Mouse (Mus musculus) liver, embryonic 14.5 days (tissue): Measurements from ENCODE around the gene Pxdc1. TPM values are rescaled to one million over a fixed set of nuclear protein-coding genes. Genes with fewer than 3 reads are reported as not detected.

Experiments
- ATAC-seq: fragments of 200-750 bp; cut with Nextera tagmentation; 2 replicates; pipeline ENCODE4 v1.8.0; 2017; ENCODE audit warnings: moderate number of reproducible peaks, mild to moderate bottlenecking, moderate library complexity; ENCODE audit not compliant: insufficient read depth
- DNase-seq, 3 experiments: peaks; one replicate each; pipeline ENCODE4 v3.0.0-alpha.2; 2012 to 2013; ENCODE audit warnings: low read depth in 3 of 3, low spot score in 3 of 3
- H3K27ac ChIP-seq: fragments of 300-500 bp; sonication (generic); 2 replicates; pipeline ENCODE4 v1.5.1; 2014; ENCODE audit warnings: moderate library complexity, mild to moderate bottlenecking, control low read depth, inconsistent platforms
- H3K27me3 ChIP-seq: fragments of 300-500 bp; sonication (generic); 2 replicates; pipeline ENCODE4 v1.6.1; 2014; ENCODE audit warnings: mild to moderate bottlenecking, low read length, moderate library complexity; ENCODE audit not compliant: control insufficient read depth, insufficient read depth
- H3K36me3 ChIP-seq: fragments of 300-500 bp; sonication (generic); replicated peaks from 2 replicates; pipeline ENCODE4 v1.6.1; 2014; ENCODE audit warnings: low read depth; ENCODE audit not compliant: control insufficient read depth, insufficient read depth
- H3K4me1 ChIP-seq, 2 experiments: fragments of 200-500 bp in 1 of 2; fragments of 300-500 bp in 1 of 2; sonication (generic) in 1 of 2; replicated peaks; 2 replicates each; pipeline ENCODE4 v1.6.1; 2012 to 2014; ENCODE audit warnings: antibody characterized with exemption in 1 of 2, inconsistent platforms in 1 of 2, low read length in 1 of 2; ENCODE audit not compliant: control insufficient read depth in 2 of 2, insufficient read depth in 2 of 2
- H3K4me2 ChIP-seq: fragments of 300-500 bp; sonication (generic); 2 replicates; pipeline ENCODE4 v1.6.1; 2014; ENCODE audit warnings: low read depth, mild to moderate bottlenecking, control low read depth, moderate library complexity
- H3K4me3 ChIP-seq, 2 experiments: fragments of 200-500 bp in 1 of 2; fragments of 300-500 bp in 1 of 2; sonication (generic) in 1 of 2; 2 replicates each; pipeline ENCODE4 v1.5.1; 2012 to 2014; ENCODE audit warnings: low read depth in 2 of 2, low read length in 2 of 2, mild to moderate bottlenecking in 2 of 2, control low read depth in 1 of 2, inconsistent platforms in 1 of 2, moderate library complexity in 1 of 2; ENCODE audit not compliant: insufficient read depth in 1 of 2
- H3K9ac ChIP-seq: fragments of 300-500 bp; sonication (generic); replicated peaks from 2 replicates; pipeline ENCODE4 v1.6.1; 2014; ENCODE audit warnings: mild to moderate bottlenecking, control low read depth, moderate library complexity
- H3K9me3 ChIP-seq: fragments of 300-500 bp; sonication (generic); 2 replicates; pipeline ENCODE4 v1.6.1; 2016; ENCODE audit warnings: low read length, mixed read lengths; ENCODE audit not compliant: control insufficient read depth
- CTCF ChIP-seq: IDR thresholded peaks from 2 replicates; pipeline ENCODE4 v1.5.1; 2016; ENCODE audit warnings: antibody characterized with exemption, low read depth, control low read depth
- EP300 ChIP-seq: IDR thresholded peaks from 2 replicates; pipeline ENCODE4 v1.6.1; 2016; ENCODE audit warnings: antibody characterized with exemption, low read depth
- WGBS: fragments of 180-500 bp; shearing (Covaris S2); extraction: QIAGEN DNeasy Blood & Tissue Kit; methylation state at CpG from one replicate; pipeline ENCODE4 v1.1.7; 2014; ENCODE audit not compliant: insufficient replicate concordance; 5-methylcytosine and 5-hydroxymethylcytosine counted together
- polyA plus RNA-seq, 2 experiments: library from polyadenylated mRNA; depleted of rRNA in 1 of 2; stranded (reverse) in 1 of 2; unstranded in 1 of 2; fragments of >200 nt; fragmentation: Nextera tagmentation in 1 of 2; extraction: Ambion mirVana in 1 of 2; gene quantifications; 2 replicates each; pipeline versions ENCODE4 v1.2.1 to v1.2.3; 2012 to 2014

Gene Pxdc1
- polyA plus RNA-seq, 2 experiments = 8.1 to 9.3 TPM

- ATAC-seq (no peak), DNase-seq (no peak)
- Histone ChIP-seq H3K27me3 (no peaks in the 10 kb centered on the region), H3K4me2 (no peak overlapping the region), H3K9me3 (no peaks in the 10 kb centered on the region), H3K36me3 (no peaks in the 10 kb centered on the region), H3K4me3 (no peak overlapping the region), H3K4me1 (peaks cover 0 to 3% of the 10 kb centered on the region in 2 experiments; a peak in 1 of 4 replicates), H3K27ac (no peak overlapping the region), H3K9ac (no peak overlapping the region)
- WGBS = 52% methylated on average over 2 of the region's 2 CpGs
- TF ChIP-seq EP300 (no peak), CTCF (no peak)
These were observed 28.9 kb downstream of the Pxdc1 start for GRCm38 (mm10) chr13:34624414-34624813.

DNA sequence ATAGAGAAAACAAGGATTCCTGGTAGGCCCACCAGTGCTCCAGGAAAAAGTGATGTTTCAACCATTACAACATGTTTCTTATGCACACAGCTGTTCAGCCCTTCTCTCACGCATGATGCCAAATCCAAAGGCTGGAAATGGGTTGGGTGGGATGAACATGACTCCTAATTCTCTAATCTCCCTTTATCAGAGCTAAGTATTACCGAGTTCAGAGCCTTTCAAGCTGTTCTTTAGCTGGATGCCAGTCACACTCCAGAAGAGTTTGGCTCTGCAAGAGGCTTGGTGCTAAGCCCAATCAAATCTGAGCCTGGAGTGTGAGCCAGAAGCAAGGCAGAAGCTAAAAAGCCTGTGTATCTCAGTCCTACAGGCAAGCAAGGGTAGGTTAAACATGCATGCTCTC, 40.9 kb downstream of the Pxdc1 start:
- 55% methylated on average over 2 of the region's 2 CpGs for WGBS

GRCm38 (mm10) chr13:34609711-34610110, 43.6 kb downstream of the Pxdc1 start:
- H3K9me3 ChIP-seq = no peaks in the 10 kb centered on the region
- no peaks in the 10 kb centered on the region for H3K27me3 ChIP-seq
- DNase-seq (no peak), ATAC-seq (no peak)
- H3K9ac ChIP-seq = no peak overlapping the region
- no peak overlapping the region for H3K4me3 ChIP-seq
- no peak overlapping the region for H3K27ac ChIP-seq
- TF ChIP-seq EP300 = no peak
- TF ChIP-seq CTCF = no peak
- 22% methylated on average over 1 of the region's 1 CpGs for WGBS
- no peaks in the 10 kb centered on the region for H3K36me3 ChIP-seq
- H3K4me1 ChIP-seq = no peaks in the 10 kb centered on the region; a peak in 1 of 4 replicates
- no peak overlapping the region for H3K4me2 ChIP-seq

More for the DNA sequence above, 40.9 kb downstream of the Pxdc1 start:
- no peaks in the 10 kb centered on the region for H3K27me3 ChIP-seq
- ATAC-seq (no peak), DNase-seq (no peak)
- H3K4me3 ChIP-seq = no peak overlapping the region
- no peaks in the 10 kb centered on the region for H3K9me3 ChIP-seq
- TF ChIP-seq EP300 = no peak
- TF ChIP-seq CTCF = no peak
- H3K4me1 ChIP-seq = no peaks in the 10 kb centered on the region; a peak in 1 of 4 replicates
- H3K9ac ChIP-seq = no peak overlapping the region
- H3K27ac ChIP-seq = no peak overlapping the region
- no peaks in the 10 kb centered on the region for H3K36me3 ChIP-seq
- no peak overlapping the region for H3K4me2 ChIP-seq

DNA sequence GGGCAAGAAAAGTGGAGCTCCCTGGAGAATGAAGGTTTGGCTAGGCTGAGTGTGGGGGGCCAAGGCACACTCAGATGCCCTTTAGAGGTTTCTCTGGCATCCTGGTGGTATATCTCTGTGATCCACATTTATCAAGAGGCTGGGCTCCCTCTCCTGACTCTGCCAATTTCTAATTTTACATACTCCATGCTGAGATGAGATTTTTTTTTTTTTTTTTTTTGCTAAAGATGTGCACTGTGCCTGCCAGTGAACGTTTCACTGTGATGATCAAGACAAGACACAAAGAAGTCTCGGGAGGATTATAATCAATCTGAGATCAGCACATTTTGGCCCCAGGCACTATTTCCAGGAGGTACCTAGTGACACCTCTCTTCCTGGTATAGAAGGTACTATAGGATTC, 46.2 kb downstream of the Pxdc1 start:
- H3K9me3 ChIP-seq = no peaks in the 10 kb centered on the region
- no peak for ATAC-seq

DNA sequence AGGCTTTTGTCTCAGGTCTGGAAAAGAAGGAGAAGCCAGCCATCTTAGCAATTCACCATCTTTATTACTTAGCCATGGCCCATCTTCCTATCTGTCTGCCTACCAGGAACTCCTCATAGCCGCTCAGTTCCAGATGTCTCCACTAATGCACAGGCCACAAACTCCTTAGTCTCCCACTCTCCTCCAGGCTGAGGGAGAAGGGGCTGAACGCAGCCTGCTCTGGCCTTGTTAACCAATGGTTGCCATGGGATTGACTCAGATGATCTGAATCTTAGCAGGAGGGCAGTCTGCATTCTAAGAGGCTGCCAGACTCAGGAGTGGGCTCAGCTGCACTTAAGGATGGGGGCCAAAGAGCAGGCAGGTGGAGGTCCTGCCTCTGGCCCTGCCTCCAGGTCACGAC, 47.4 kb downstream of the Pxdc1 start:
- no peak for TF ChIP-seq CTCF
- no peak for TF ChIP-seq EP300
- Histone ChIP-seq H3K36me3 (no peaks in the 10 kb centered on the region), H3K9me3 (no peaks in the 10 kb centered on the region), H3K4me3 (no peak overlapping the region), H3K27me3 (no peaks in the 10 kb centered on the region), H3K4me1 (peaks cover 0 to 3% of the 10 kb centered on the region in 2 experiments; a peak in 2 of 4 replicates), H3K27ac (no peak overlapping the region), H3K9ac (no peak overlapping the region), H3K4me2 (no peak overlapping the region)
- DNase-seq (no peak), ATAC-seq (no peak)
- WGBS = 55% methylated on average over 3 of the region's 3 CpGs

More for the DNA sequence above, 46.2 kb downstream of the Pxdc1 start:
- no peak for TF ChIP-seq CTCF
- no peak for TF ChIP-seq EP300
- no peak overlapping the region for H3K4me2 ChIP-seq
- DNase-seq = no peak
- H3K4me3 ChIP-seq = no peak overlapping the region
- peaks cover 0 to 3% of the 10 kb centered on the region in 2 experiments; a peak in 2 of 4 replicates for H3K4me1 ChIP-seq
- H3K9ac ChIP-seq = no peak overlapping the region
- no peaks in the 10 kb centered on the region for H3K36me3 ChIP-seq
- no peaks in the 10 kb centered on the region for H3K27me3 ChIP-seq
- no peak overlapping the region for H3K27ac ChIP-seq
- WGBS = 44% methylated on average over 2 of the region's 2 CpGs
